Mouse (Mus musculus) embryonic facial prominence, embryonic 11.5 days (tissue): ENCODE measurements around the gene Zfp385a. TPM values are rescaled to one million over a fixed set of nuclear protein-coding genes. Genes with fewer than 3 reads are reported as not detected.

Experiments
- ATAC-seq: fragments of 200-750 bp; cut with Nextera tagmentation; replicated peaks from 2 replicates; pipeline ENCODE4 v1.8.0; 2017; ENCODE audit warnings: low read depth; ENCODE audit not compliant: insufficient number of reproducible peaks, low FRiP score, low TSS enrichment
- DNase-seq: peaks from one replicate; pipeline ENCODE4 v3.0.0-alpha.2; 2015; ENCODE audit warnings: low spot score
- H3K27ac ChIP-seq: fragments of 300-500 bp; sonication (generic); replicated peaks from 2 replicates; pipeline ENCODE4 v1.5.1; 2014; ENCODE audit warnings: mild to moderate bottlenecking, low read depth, low read length, control low read depth
- H3K27me3 ChIP-seq: fragments of 300-500 bp; sonication (generic); 2 replicates; pipeline ENCODE4 v1.6.1; 2014; ENCODE audit warnings: mild to moderate bottlenecking, low read length, moderate library complexity, mixed read lengths; ENCODE audit not compliant: control insufficient read depth, insufficient read depth
- H3K36me3 ChIP-seq: fragments of 300-500 bp; sonication (generic); replicated peaks from 2 replicates; pipeline ENCODE4 v1.6.1; 2014; ENCODE audit warnings: low read depth, mild to moderate bottlenecking, low read length, moderate library complexity, mixed read lengths; ENCODE audit not compliant: control insufficient read depth, insufficient read depth
- H3K4me1 ChIP-seq: fragments of 300-500 bp; sonication (generic); 2 replicates; pipeline ENCODE4 v1.6.1; 2014; ENCODE audit warnings: low read length, mixed read lengths; ENCODE audit not compliant: control insufficient read depth, insufficient read depth
- H3K4me2 ChIP-seq: fragments of 300-500 bp; sonication (generic); 2 replicates; pipeline ENCODE4 v1.6.1; 2014; ENCODE audit warnings: low read depth, mild to moderate bottlenecking, control low read depth, low read length, moderate library complexity
- H3K4me3 ChIP-seq: fragments of 300-500 bp; sonication (generic); 2 replicates; pipeline ENCODE4 v1.5.1; 2014; ENCODE audit warnings: low read depth, low read length, control low read depth
- H3K9ac ChIP-seq: fragments of 300-500 bp; sonication (generic); replicated peaks from 2 replicates; pipeline ENCODE4 v1.6.1; 2014; ENCODE audit warnings: mild to moderate bottlenecking, control low read depth, low read length
- H3K9me3 ChIP-seq: fragments of 300-500 bp; sonication (generic); replicated peaks from 2 replicates; pipeline ENCODE4 v1.6.1; 2016; ENCODE audit warnings: mild to moderate bottlenecking, low read length, inconsistent platforms, mixed read lengths; ENCODE audit not compliant: control insufficient read depth
- WGBS: fragments of 180-500 bp; shearing (Covaris S2); extraction: QIAGEN DNeasy Blood & Tissue Kit; methylation state at CpG from one replicate; pipeline ENCODE4 v1.1.7; 2014; 5-methylcytosine and 5-hydroxymethylcytosine counted together
- polyA plus RNA-seq: library from polyadenylated mRNA; unstranded; fragments of >200 nt; fragmentation: Nextera tagmentation; extraction: Ambion mirVana; gene quantifications from 2 replicates; pipeline ENCODE4 v1.2.1, GENCODE M21; 2014

Zfp385a gene
- polyA plus RNA-seq, 1 experiment from 2014 or later: 12.2 TPM

- ATAC-seq (no peak), DNase-seq (no peak)
- Histone ChIP-seq H3K27me3 (no peaks in the 10 kb centered on the region), H3K36me3 (peaks cover 2% of the 10 kb centered on the region; the same call in 1 of the 2 replicates), H3K4me2 (no peak overlapping the region), H3K27ac (no peak overlapping the region), H3K9me3 (no peaks in the 10 kb centered on the region), H3K4me1 (peaks cover 4% of the 10 kb centered on the region; the same call in 1 of the 2 replicates), H3K4me3 (no peak overlapping the region), H3K9ac (no peak overlapping the region)
- 93% methylated on average over 11 of the region's 11 CpGs for WGBS
These were observed 13.8 kb upstream of the Zfp385a start for GRCm38 (mm10) chr15:103353511-103354256.

GRCm38 (mm10) chr15:103352856-103353255 lies 13.0 kb upstream of the Zfp385a start:
- Histone ChIP-seq H3K4me3 (no peak overlapping the region), H3K9me3 (no peaks in the 10 kb centered on the region), H3K4me2 (no peak overlapping the region), H3K9ac (no peak overlapping the region), H3K27me3 (no peaks in the 10 kb centered on the region), H3K36me3 (peaks cover 2% of the 10 kb centered on the region; the same call in 1 of the 2 replicates), H3K4me1 (no peaks in the 10 kb centered on the region), H3K27ac (no peak overlapping the region)
- 51% methylated on average over 4 of the region's 4 CpGs for WGBS
- DNase-seq (peak; percentile 81), ATAC-seq (no peak)

GRCm38 (mm10) chr15:103347275-103347684 lies 7.4 kb upstream of the Zfp385a start:
- DNase-seq: peak; percentile 77
- H3K9ac ChIP-seq: no peak overlapping the region
- WGBS: 0% methylated on average over 2 of the region's 2 CpGs
- no peaks in the 10 kb centered on the region for H3K27me3 ChIP-seq
- no peak overlapping the region for H3K27ac ChIP-seq
- H3K9me3 ChIP-seq: no peaks in the 10 kb centered on the region
- no peak overlapping the region for H3K4me3 ChIP-seq
- H3K4me2 ChIP-seq: no peak overlapping the region
- ATAC-seq: 0 out of 2 replicates have a peak, but pooled peaks have one; percentile 5
- H3K4me1 ChIP-seq: no peaks in the 10 kb centered on the region
- peaks cover 2% of the 10 kb centered on the region; the same call in 1 of the 2 replicates for H3K36me3 ChIP-seq

- no peak for DNase-seq
- Histone ChIP-seq H3K4me2 (no peak overlapping the region), H3K9me3 (no peaks in the 10 kb centered on the region), H3K4me1 (0 out of 2 replicates have a peak, but pooled peaks cover 2% of the 10 kb centered on the region), H3K27ac (no peak overlapping the region), H3K27me3 (0 out of 2 replicates have a peak, but pooled peaks cover 3% of the 10 kb centered on the region), H3K4me3 (no peak overlapping the region), H3K36me3 (peaks cover 2% of the 10 kb centered on the region; the same call in 1 of the 2 replicates), H3K9ac (no peak overlapping the region)
- ATAC-seq: no peak
- 86% methylated on average over 6 of the region's 6 CpGs for WGBS
These were observed 5.9 kb upstream of the Zfp385a start for GRCm38 (mm10) chr15:103345789-103346188.

GRCm38 (mm10) chr15:103343556-103343955 lies 3.7 kb upstream of the Zfp385a start:
- DNase-seq (no peak), ATAC-seq (no peak)
- no peak overlapping the region for H3K9ac ChIP-seq
- H3K36me3 ChIP-seq: no peaks in the 10 kb centered on the region
- H3K4me1 ChIP-seq: peaks cover 2% of the 10 kb centered on the region; the same call in 1 of the 2 replicates
- H3K27me3 ChIP-seq: peaks cover 7% of the 10 kb centered on the region; the same call in 1 of the 2 replicates
- H3K27ac ChIP-seq: no peak overlapping the region
- no peaks in the 10 kb centered on the region for H3K9me3 ChIP-seq
- no peak overlapping the region for H3K4me3 ChIP-seq
- no peak overlapping the region for H3K4me2 ChIP-seq

GRCm38 (mm10) chr15:103343008-103343407 lies 3.1 kb upstream of the Zfp385a start:
- no peak overlapping the region for H3K4me2 ChIP-seq
- no peak overlapping the region for H3K9ac ChIP-seq
- no peak overlapping the region for H3K4me3 ChIP-seq
- no peak overlapping the region for H3K27ac ChIP-seq
- peaks cover 7% of the 10 kb centered on the region; the same call in 1 of the 2 replicates for H3K27me3 ChIP-seq
- no peak for ATAC-seq
- H3K9me3 ChIP-seq: no peaks in the 10 kb centered on the region
- DNase-seq: no peak
- H3K36me3 ChIP-seq: no peaks in the 10 kb centered on the region
- H3K4me1 ChIP-seq: peaks cover 2% of the 10 kb centered on the region; the same call in 1 of the 2 replicates
- WGBS: 84% methylated on average over 3 of the region's 3 CpGs

GRCm38 (mm10) chr15:103342415-103342814 lies 2.5 kb upstream of the Zfp385a start:
- Histone ChIP-seq H3K9me3 (no peaks in the 10 kb centered on the region), H3K27ac (no peak overlapping the region), H3K27me3 (peaks cover 7% of the 10 kb centered on the region; the same call in 1 of the 2 replicates), H3K9ac (no peak overlapping the region), H3K4me1 (peaks cover 2% of the 10 kb centered on the region; the same call in 1 of the 2 replicates), H3K36me3 (no peaks in the 10 kb centered on the region), H3K4me2 (no peak overlapping the region), H3K4me3 (no peak overlapping the region)
- DNase-seq (peak; percentile 94), ATAC-seq (0 out of 2 replicates have a peak, but pooled peaks have one; percentile 0)
- 15% methylated on average over 4 of the region's 4 CpGs for WGBS

- WGBS: 23% methylated on average over 8 of the region's 8 CpGs
- Histone ChIP-seq H3K27ac (no peak overlapping the region), H3K4me1 (peaks cover 2% of the 10 kb centered on the region; the same call in 1 of the 2 replicates), H3K9ac (no peak overlapping the region), H3K4me3 (no peak overlapping the region), H3K36me3 (no peaks in the 10 kb centered on the region), H3K27me3 (peaks cover 7% of the 10 kb centered on the region; the same call in 1 of the 2 replicates), H3K9me3 (no peaks in the 10 kb centered on the region), H3K4me2 (no peak overlapping the region)
- ATAC-seq (no peak), DNase-seq (no peak)
These were observed 1.7 kb upstream of the Zfp385a start for GRCm38 (mm10) chr15:103341547-103341946.
